Mouse (Mus musculus): ENCODE results near the gene Gm960.

The Gm960 gene

DNA sequence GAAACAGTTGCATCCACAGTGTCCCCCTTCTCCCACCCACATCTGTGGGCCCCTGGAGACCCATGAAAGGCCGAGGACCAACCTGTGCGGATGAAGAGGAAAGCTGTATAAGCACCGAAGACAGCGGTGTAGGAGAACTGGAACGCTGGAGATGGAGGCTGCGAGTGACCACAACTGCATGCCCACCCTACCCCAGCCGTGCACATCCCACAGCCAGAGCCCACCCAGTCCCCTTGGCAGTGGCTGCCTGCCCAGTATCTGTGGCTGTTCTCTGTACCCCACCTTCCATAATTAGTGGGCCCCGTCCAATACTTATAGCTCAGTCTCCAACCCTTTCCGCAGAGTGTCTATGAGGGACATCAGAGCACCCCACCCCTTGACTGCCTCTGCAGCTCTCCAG is 75.0 kb downstream of the Gm960 start:
- no peak for DNase-seq (ENCODE audit: low read depth)

GRCm38 (mm10) chr19:4622780-4623179 is 75.7 kb downstream of the Gm960 start:
- DNase-seq (ENCODE audit: low read depth), result no peak

GRCm38 (mm10) chr19:4620721-4621120 is 77.7 kb downstream of the Gm960 start:
- no peak for DNase-seq (ENCODE audit: low read depth)

DNA sequence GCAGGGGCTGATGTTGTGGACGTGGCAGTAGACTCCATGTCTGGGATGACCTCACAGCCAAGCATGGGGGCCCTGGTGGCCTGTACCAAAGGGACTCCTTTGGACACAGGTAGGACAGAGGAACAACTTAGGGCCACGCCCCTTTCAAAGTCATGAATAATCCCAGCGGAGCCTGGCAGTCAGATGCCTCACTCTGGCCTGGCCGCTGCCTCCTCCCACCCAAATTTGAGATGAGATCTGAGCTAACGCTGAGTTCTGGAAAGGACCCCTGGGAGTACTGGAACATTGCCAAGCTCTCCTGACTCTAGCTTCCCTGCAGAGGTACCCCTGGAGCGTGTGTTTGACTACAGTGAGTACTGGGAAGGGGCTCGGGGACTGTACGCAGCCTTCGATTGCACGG is 79.0 kb downstream of the Gm960 start:
- DNase-seq (ENCODE audit: low read depth), result no peak

DNA sequence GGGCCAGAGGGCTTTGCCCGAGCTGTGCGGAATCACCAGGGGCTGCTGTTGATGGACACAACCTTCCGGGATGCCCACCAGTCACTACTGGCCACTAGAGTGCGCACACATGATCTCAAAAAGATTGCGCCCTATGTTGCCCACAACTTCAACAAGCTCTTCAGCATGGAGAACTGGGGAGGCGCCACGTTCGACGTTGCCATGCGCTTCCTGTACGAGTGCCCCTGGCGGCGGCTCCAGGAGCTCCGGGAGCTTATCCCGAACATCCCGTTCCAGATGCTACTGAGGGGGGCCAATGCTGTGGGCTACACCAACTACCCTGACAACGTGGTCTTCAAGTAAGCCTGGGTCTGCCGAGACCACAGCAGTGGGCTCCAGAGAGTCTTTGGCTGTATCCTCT is 80.3 kb downstream of the Gm960 start:
- no peak for DNase-seq (ENCODE audit: low read depth)

GRCm38 (mm10) chr19:4616546-4616945 is 81.9 kb downstream of the Gm960 start:
- no peak for DNase-seq (ENCODE audit: low read depth)

GRCm38 (mm10) chr19:4615151-4616093 is 83.0 kb downstream of the Gm960 start, which contains the start of gene Lrfn4:
Gene Lrfn4 (minus strand): TSS chr19:4615667.
- DNase-seq (ENCODE audit: low read depth), result peak; percentile 82

- DNase-seq (ENCODE audit: low read depth), result no peak
These were observed 83.9 kb downstream of the Gm960 start for GRCm38 (mm10) chr19:4614305-4615150.

GRCm38 (mm10) chr19:4613464-4614304 is 84.8 kb downstream of the Gm960 start:
- no peak for DNase-seq (ENCODE audit: low read depth)

DNA sequence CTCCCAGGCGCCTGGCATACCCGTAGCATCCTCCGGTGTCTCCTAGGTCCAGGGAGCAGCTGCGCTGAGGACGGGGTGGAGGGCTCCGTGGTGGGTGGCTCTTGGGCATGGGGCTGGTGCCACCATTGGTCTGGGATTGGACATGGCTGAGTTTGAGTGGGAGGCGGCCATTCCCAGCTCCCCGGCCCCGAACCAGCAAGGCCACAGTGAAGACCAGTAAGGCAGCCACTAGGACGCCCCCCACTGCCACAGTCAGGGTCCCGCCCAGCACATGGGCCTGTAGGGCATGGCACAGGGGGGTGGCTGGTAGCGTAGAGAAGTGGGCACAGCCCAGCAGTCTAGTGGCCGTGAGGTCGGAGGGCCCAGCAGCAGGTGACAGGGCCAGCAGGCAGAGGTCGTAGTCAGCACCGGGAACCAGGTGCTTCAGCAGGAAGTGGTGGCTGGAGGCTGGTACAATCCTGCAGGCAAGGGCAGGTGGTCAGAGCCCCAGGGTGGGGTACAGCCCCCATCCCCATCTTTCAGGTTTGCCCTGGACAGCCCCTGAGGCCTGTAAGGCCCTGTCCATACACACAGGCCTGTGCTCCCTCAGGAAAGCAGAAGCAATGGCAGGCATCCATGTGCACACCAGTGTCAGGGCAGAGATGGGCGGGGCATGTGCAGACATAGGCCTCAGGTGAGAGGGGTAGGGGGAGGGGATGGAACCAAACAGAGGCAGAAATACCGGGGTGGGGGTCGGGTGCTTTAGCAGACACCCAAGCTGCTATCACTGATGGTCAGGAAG is 86.1 kb downstream of the Gm960 start:
- DNase-seq (ENCODE audit: low read depth), result no peak

DNA sequence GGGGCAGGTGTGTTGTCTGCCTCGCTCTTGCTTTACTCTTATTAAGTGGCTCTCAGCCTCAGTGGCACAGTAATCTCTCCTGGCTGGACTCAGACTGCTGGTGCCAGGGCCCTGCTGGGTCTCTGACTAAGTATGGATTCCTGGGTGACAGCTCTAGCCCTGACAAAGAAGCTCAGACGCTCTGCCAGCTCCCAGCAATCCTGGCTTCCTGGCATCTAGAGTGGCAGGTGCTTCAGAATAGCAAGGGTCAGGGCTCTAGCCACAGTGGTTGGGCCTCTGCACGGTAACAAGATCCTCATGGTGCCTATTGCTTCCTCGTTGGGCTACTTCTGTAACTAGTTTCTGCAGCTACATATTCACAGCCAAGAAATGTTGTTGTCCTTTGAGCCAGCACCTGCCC is 88.4 kb downstream of the Gm960 start:
- DNase-seq (ENCODE audit: low read depth), result no peak

- no peak for DNase-seq (ENCODE audit: low read depth)
These were observed 90.0 kb downstream of the Gm960 start for GRCm38 (mm10) chr19:4608511-4608910.

DNA sequence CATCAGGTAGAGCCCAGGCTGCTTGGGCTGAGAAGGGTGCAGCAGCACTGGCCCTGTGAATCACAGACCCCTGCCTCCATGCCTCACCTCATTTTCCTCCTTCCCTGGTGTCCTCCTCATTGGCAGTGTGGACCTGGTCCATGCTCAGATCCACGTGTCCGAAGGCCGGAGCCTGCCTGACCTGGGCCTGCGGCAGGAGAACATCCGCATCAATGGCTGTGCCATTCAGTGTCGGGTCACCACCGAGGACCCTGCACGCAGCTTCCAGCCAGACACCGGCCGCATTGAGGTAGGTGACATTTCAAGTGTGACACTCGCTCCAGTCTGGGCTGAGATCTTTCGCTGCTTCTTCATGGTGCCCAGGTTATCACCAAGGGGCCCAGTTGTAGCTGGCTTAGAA is 91.1 kb downstream of the Gm960 start:
- DNase-seq (ENCODE audit: low read depth), result no peak

DNA sequence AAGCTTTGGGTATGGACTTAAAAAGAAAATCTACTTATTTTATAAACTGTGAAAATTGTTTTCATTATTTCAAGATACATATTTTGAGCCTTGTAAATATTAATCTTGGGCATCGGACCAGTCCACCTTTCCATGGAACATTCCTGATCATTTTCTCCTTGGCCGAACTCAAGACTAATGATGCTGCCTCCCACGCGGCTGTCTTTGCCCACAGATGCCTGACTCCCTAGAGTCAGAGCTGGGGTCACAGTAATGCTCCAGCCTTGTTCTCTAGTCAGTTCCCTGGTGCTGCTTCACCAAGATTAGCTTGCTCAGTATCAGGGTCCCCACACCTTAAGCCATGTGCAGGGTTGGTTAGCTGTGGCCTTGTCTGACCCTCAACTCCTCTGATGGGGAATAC is 92.8 kb downstream of the Gm960 start:
- DNase-seq (ENCODE audit: low read depth), result no peak

- no peak for DNase-seq (ENCODE audit: low read depth)
These were observed 94.4 kb downstream of the Gm960 start for GRCm38 (mm10) chr19:4603801-4604723.

DNA sequence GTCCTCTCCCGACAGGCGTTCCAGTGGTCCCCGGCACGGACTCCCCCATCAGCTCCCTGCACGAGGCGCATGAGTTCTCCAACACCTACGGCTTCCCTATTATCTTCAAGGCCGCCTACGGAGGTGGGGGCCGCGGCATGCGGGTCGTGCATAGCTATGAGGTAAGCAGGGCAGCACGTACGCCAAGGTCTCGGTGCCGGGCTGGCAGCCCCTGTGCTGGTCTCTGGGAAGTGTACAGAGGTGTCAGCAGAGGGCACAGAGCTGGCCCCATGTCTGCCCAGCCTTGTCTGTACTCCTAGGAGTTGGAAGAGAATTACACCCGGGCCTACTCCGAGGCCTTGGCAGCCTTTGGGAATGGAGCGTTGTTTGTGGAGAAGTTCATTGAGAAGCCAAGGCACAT is 96.0 kb downstream of the Gm960 start:
- DNase-seq (ENCODE audit: low read depth), result no peak

- DNase-seq (ENCODE audit: low read depth), result no peak
These were observed 102.4 kb downstream of the Gm960 start for GRCm38 (mm10) chr19:4596071-4596470.

DNA sequence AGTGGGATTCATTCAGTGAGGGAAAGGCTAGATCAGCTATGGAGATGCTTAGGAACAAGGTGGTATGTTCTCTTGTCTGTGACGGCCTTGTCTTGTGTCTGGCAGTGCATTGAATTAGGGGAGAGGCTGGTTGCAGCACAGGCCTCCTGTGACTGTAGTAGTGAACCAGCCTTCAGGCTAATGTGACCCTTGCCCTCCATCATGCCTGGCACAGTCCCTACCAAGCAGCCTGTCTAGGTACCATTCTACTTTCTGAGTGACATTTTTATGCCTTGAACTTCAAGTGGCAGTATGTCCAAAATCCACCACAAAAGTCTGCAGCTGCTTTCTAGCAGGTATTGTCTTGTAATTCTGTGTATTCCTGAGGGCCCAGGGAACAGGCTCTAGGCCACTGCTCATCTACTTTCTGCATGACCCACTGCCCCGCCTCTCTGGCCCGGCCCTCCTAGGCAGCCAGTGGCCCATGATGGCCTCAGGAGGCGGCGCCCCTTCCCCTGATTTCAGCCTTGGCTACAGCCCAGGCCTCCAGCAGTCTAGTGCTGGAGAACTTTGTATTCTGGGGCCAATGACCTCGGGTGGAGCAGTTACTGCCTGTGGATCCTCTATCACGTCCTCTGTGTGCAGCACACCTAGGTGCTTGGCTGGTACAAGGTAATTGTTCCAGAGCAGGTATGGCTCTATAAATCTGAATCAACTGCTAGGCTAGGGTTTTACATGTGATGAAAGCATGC is 104.5 kb downstream of the Gm960 start:
- DNase-seq (ENCODE audit: low read depth), result no peak

- no peak for DNase-seq (ENCODE audit: low read depth)
These were observed 108.4 kb downstream of the Gm960 start for GRCm38 (mm10) chr19:4590025-4590424.

All from fibroblast of lung, adult 2 months (primary cell).